Mouse (Mus musculus): Measurements from ENCODE around the gene Zfp628.

Gene Zfp628

DNA sequence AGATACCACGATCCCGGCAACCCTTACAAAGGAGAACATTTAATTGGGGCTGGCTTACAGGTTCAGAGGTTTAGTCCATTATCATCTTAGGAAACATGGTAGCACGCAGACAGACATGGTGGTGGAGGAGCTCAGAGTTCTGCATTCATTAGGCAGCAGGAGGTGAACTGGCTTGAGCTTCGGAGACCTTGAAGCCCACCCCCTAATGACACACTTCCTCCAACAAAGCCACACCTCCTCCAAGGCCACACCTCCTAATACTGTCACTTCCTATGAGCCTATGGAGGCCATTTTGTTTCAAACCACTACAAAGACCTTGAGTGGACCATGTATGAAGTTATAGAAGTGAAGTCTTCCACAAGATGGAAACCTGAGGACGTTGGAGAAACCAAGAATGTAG is 2.8 kb upstream of the Zfp628 start:
- in situ Hi-C loops (cut with MboI; ENCODE audit: low pct_unique_long_range_greater_than_20kb in 1 of 2, low sequenced_read_pairs in 2 of 2, unreplicated experiment in 1 of 2): no loop called here

GRCm38 (mm10) chr7:4915669-4916416 is 826 bp downstream of the Zfp628 start:
- in situ Hi-C loops (cut with MboI; ENCODE audit: low pct_unique_long_range_greater_than_20kb in 1 of 2, low sequenced_read_pairs in 2 of 2, unreplicated experiment in 1 of 2): no loop called here

DNA sequence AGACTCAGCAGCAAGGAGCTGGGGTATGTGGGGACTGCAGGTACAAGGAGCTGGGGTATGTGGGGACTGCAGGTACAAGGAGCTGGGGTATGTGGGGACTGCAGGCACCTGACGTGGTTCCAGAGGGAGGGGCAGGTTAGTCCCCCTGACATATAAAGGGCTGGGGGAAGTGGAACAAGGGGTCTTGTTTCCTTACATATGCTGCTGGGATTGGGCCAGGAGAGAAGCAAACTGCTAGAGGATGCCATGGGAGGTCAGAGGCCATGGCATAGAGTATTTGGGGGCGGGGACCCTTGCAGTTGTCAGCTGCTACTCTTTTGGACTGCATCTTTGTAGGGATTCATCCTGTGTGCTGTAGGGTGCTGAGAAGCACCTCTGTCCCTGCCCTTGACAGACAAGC is 2.5 kb downstream of the Zfp628 start:
- in situ Hi-C loops (cut with MboI; ENCODE audit: low pct_unique_long_range_greater_than_20kb in 1 of 2, low sequenced_read_pairs in 2 of 2, unreplicated experiment in 1 of 2): no loop called here

DNA sequence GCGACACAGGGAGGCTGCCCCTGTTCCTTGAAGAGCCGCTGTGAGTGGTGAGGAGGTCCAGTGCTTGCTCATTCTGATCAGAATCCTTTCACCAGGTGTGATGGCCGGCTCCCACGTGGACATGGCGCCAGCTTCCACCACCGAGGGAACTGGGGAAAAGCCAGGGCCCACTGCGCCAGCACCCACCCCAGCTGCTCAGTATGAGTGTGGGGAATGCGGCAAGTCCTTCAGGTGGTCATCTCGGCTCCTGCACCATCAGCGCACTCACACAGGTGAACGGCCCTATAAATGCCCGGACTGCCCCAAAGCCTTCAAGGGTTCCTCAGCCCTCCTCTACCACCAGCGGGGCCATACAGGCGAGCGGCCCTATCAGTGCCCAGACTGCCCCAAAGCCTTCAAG is 3.7 kb downstream of the Zfp628 start:
- in situ Hi-C loops (cut with MboI; ENCODE audit: low pct_unique_long_range_greater_than_20kb in 1 of 2, low sequenced_read_pairs in 2 of 2, unreplicated experiment in 1 of 2): no loop called here

DNA sequence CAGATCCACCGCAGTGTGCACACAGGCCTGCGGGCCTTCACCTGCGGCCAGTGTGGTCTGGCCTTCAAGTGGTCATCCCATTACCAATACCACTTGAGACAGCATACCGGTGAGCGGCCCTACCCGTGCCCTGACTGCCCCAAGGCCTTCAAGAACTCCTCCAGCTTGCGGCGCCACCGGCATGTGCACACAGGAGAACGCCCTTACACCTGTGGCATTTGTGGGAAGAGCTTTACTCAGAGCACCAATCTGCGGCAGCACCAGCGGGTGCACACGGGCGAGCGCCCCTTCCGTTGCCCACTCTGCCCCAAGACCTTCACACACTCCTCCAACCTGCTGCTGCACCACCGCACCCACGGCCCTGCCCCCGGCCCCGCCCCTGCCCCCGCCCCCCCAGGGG is 4.1 kb downstream of the Zfp628 start:
- in situ Hi-C loops (cut with MboI; ENCODE audit: low pct_unique_long_range_greater_than_20kb in 1 of 2, low sequenced_read_pairs in 2 of 2, unreplicated experiment in 1 of 2): no loop called here

DNA sequence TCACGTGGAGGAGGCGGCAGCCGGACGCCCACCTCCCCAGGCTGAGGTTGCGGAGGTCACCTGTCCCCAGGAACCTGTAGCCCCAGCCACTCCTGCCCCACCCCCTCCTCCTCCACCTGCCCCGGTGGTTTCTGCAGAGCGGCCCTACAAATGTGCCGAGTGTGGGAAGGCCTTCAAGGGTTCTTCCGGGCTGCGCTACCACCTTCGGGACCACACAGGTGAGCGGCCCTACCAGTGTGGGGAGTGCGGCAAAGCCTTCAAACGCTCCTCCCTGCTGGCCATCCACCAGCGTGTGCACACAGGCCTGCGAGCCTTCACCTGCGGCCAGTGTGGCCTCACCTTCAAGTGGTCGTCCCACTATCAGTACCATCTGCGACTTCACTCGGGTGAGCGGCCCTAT is 5.0 kb downstream of the Zfp628 start:
- in situ Hi-C loops (cut with MboI; ENCODE audit: low pct_unique_long_range_greater_than_20kb in 1 of 2, low sequenced_read_pairs in 2 of 2, unreplicated experiment in 1 of 2): no loop called here

- in situ Hi-C loops (cut with MboI; ENCODE audit: low pct_unique_long_range_greater_than_20kb in 1 of 2, low sequenced_read_pairs in 2 of 2, unreplicated experiment in 1 of 2): no loop called here
Measured at GRCm38 (mm10) chr7:4920496-4920895, 5.5 kb downstream of the Zfp628 start.

DNA sequence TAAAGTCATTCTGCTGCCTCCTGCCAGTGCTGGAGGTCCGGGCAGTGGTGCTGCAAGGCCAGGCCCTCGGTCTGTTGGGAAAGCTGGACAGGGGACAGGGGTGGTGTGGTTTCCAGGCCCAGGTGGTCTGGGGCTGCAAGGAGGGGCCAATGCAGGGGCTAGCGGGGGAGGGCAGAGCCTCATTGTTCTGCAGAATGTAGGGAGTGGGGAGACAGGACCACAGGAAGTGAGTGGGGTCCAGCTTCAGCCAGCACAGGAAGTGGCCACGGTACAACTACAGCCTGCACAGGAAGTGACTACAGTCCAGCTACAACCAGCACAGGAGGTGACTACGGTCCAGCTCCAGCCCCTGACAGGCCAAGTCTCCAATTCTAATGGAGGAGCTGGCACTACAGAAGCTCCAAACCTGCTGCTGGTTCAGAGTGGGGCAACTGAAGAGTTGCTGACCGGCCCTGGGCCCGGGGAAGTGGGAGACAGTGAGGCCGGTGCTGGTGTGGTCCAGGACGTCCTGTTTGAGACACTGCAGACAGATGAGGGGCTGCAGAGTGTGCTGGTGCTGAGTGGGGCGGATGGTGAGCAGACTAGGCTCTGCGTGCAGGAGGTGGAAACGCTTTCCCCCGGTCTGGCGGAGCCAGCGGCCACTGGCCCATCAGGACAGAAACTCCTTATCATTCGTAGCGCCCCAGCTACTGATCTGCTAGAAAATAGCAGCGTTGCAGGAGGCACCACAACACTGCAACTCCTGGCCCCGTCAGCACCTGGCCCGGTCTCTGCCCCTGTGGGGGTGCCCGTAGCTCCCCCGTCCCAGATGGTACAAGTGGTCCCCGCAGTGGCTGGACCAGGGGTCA is 6.2 kb downstream of the Zfp628 start:
- in situ Hi-C loops (cut with MboI; ENCODE audit: low pct_unique_long_range_greater_than_20kb in 1 of 2, low sequenced_read_pairs in 2 of 2, unreplicated experiment in 1 of 2): no loop called here

DNA sequence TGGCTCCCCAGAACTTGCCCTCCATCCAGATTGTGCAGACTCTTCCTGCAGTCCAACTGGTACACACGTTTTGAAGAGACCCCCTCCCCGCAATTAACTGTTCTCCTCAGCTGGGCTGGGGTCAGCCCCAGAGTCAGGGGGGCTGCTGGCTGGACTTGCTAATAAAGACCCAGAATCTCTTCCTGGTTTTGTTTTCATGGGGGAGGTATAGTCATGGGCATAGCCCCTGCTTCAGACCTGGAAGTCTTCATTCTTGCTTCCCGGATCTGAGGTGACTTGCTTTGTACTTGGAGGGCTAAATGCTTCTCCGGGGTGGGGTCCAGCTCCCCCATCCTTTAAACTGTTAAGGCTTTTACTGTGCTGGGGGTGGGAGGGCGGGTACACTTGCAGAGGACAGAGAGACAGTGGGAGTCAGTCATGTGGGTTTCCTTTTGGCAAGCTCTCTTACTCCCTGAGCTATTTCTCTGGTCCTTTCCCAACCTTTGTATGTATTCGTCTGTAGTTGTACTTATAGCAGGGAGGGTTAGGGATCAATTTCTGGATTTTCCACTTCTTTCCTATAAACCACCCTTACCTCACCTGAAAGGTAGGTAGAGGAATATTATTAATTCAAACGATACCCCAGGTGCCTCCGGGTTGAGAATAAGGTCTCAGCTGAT is 6.9 kb downstream of the Zfp628 start, which contains the start of gene Nat14:
Nat14 (plus strand) TSS at position 205 of the 659 bp plus-strand sequence.
- in situ Hi-C loops (cut with MboI; ENCODE audit: low pct_unique_long_range_greater_than_20kb in 1 of 2, low sequenced_read_pairs in 2 of 2, unreplicated experiment in 1 of 2): no loop called here

- in situ Hi-C loops (cut with MboI; ENCODE audit: low pct_unique_long_range_greater_than_20kb in 1 of 2, low sequenced_read_pairs in 2 of 2, unreplicated experiment in 1 of 2): no loop called here
Measured at GRCm38 (mm10) chr7:4922508-4922907, 7.5 kb downstream of the Zfp628 start.

- in situ Hi-C loops (cut with MboI; ENCODE audit: low pct_unique_long_range_greater_than_20kb in 1 of 2, low sequenced_read_pairs in 2 of 2, unreplicated experiment in 1 of 2): no loop called here
Measured at GRCm38 (mm10) chr7:4922931-4923565, 8.0 kb downstream of the Zfp628 start.

- in situ Hi-C loops (cut with MboI; ENCODE audit: low pct_unique_long_range_greater_than_20kb in 1 of 2, low sequenced_read_pairs in 2 of 2, unreplicated experiment in 1 of 2): no loop called here
Measured at GRCm38 (mm10) chr7:4923586-4924364, 8.8 kb downstream of the Zfp628 start.

DNA sequence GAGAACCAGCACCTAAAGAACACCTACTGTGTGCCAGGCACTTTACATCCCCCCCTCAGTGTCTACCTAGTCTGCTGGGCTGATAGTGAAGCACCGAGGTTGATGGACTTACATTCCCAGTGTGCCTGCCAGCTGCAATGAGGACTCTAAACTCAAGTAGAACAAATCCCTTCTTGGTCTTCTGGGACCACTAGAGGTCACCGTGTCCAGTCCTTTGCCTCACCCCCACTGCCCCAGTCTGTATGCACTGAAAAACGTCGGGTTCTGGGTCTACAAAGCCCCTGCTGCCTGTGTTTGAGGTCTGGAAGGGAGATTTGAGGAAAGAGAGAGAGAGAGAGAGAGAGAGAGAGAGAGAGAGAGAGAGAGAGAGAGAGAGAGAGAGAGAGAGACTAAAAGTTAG is 9.5 kb downstream of the Zfp628 start:
- in situ Hi-C loops (cut with MboI; ENCODE audit: low pct_unique_long_range_greater_than_20kb in 1 of 2, low sequenced_read_pairs in 2 of 2, unreplicated experiment in 1 of 2): no loop called here

GRCm38 (mm10) chr7:4924891-4925301 is 9.9 kb downstream of the Zfp628 start:
- in situ Hi-C loops (cut with MboI; ENCODE audit: low pct_unique_long_range_greater_than_20kb in 1 of 2, low sequenced_read_pairs in 2 of 2, unreplicated experiment in 1 of 2): no loop called here

- in situ Hi-C loops (cut with MboI; ENCODE audit: low pct_unique_long_range_greater_than_20kb in 1 of 2, low sequenced_read_pairs in 2 of 2, unreplicated experiment in 1 of 2): no loop called here
Measured at GRCm38 (mm10) chr7:4925441-4926381, 10.7 kb downstream of the Zfp628 start, which contains the start of gene Ssc5d. TSS of gene Ssc5d (plus strand) at chr7:4925785.

- in situ Hi-C loops (cut with MboI; ENCODE audit: low pct_unique_long_range_greater_than_20kb in 1 of 2, low sequenced_read_pairs in 2 of 2, unreplicated experiment in 1 of 2): no loop called here
Measured at GRCm38 (mm10) chr7:4926849-4927248, 11.8 kb downstream of the Zfp628 start.

DNA sequence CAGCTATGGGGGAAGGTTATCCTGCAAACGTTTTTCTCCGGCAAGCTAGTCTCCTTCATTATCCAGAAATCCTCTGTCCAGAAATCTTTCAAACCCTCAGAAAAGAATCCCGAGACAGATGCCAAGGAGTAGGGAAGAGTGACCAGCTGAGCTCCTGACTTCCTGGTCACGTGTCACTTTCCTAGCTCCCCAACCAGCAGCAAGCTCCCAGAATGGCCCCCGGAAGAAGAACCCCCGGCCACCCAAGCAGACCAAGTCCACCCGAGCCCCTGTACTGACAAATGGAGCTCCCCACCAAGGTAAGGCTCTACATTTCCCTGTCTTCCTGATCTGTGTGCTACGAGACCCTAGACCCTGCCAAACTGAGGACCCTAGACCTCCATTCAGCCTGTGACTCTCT is 12.7 kb downstream of the Zfp628 start:
- in situ Hi-C loops (cut with MboI; ENCODE audit: low pct_unique_long_range_greater_than_20kb in 1 of 2, low sequenced_read_pairs in 2 of 2, unreplicated experiment in 1 of 2): no loop called here
